Mouse (Mus musculus) small intestine, adult 2 months (tissue): ENCODE data around the gene Sh3d21.

Source experiments
- CTCF ChIP-seq: fragments of 200-500 bp; IDR thresholded peaks from 2 replicates; pipeline ENCODE4 v1.5.1; 2012; ENCODE audit warnings: low read depth, mild to moderate bottlenecking, control low read depth, inconsistent platforms, low read length, moderate library complexity, mixed read lengths; ENCODE audit not compliant: insufficient replicate concordance, insufficient read length; ENCODE audit errors: extremely low read depth
- POLR2A ChIP-seq: fragments of 200-500 bp; IDR thresholded peaks from 2 replicates; pipeline ENCODE4 v1.6.1; 2012; ENCODE audit warnings: low read depth, mild to moderate bottlenecking, control low read depth, inconsistent platforms, low read length, moderate library complexity

GRCm38 (mm10) chr4:126110374-126111152 is 52.7 kb downstream of the Sh3d21 start:
- TF ChIP-seq CTCF, result peak; percentile 22; the same call in 1 of the 2 replicates
- no peak for TF ChIP-seq POLR2A
